Mouse (Mus musculus) cerebellum, postnatal 36 days (tissue): ENCODE measurements around the gene Echdc3.

ENCODE experiments used
- DNase-seq, 2 experiments: peaks; one replicate each; pipeline ENCODE4 v3.0.0; 2021 to 2022; ENCODE audit warnings: mixed read lengths in 2 of 2

The Echdc3 gene

DNA sequence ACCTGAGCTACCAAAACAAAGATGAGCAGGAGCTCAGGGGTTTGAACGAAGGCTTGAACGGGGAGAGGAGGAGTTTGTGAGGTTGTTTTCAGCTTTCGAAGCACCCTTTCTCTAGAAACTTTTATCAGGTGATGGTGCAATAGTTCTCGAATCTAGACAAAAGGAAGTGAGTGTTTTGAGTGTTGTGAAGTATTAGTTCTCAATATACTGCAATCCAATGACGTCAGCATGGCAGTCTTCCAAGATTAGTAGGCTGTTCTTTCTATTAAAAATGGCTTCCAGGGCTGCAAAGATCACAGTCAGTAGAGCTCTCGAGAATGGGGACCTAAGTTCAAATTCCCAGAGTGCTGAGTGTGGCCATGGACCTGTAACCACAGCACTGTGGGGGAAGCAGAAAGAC is 47.1 kb downstream of the Echdc3 start:
- no peak for DNase-seq

DNA sequence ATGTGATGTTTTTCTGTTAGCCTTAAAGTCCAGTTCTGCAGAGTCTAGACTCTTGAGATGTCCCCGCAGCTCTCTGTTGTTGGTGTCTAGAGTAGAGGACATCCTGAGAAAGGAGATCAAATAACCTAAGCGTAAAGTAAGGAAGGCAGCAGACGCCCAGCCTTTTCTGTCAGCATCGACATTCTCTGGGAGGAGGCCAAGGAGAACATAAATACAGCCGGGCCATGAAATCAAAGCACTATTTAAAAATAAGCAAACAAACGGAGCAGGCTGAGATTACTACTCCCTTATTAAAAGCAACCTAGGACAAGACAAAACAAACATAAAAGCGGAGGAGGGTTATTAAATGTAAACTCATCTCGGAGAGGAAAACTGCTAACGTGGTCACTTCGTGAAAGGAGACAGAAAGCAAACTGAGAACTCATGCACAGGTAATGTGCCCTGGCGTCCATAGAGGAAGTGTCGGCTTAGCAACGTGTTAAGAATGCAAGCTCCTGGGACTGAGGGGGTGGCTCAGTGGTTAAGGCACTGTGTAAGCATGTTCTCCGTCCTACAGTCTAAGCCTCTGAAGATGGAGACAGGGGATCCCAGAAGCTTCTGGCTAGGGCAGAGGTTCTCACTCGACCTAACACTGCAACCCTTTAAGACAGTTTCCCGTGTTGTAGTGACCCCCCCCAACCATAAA is 48.1 kb downstream of the Echdc3 start:
- no peak for DNase-seq

GRCm38 (mm10) chr2:6162366-6163040 is 50.3 kb downstream of the Echdc3 start:
- DNase-seq = no peak

GRCm38 (mm10) chr2:6159735-6160134 is 53.1 kb downstream of the Echdc3 start:
- DNase-seq = no peak

DNA sequence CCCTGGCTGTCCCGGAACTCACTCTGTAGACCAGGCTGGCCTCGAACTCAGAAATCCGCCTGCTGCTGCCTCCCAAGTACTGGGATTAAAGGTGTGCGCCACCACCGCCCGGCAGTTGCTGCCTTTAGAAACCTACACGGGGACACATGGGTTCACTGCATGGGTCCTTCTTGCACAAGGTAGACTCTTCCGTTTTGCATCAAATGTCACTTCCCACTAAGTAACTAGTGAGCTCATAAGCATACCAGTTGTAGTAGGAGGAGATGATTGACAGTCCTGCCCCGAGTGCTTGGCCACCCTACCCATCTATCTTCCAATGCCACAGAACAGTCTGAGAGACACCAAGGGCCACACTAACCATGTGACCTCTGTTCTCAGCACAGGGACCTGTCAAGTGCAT is 53.6 kb downstream of the Echdc3 start:
- DNase-seq = no peak

DNA sequence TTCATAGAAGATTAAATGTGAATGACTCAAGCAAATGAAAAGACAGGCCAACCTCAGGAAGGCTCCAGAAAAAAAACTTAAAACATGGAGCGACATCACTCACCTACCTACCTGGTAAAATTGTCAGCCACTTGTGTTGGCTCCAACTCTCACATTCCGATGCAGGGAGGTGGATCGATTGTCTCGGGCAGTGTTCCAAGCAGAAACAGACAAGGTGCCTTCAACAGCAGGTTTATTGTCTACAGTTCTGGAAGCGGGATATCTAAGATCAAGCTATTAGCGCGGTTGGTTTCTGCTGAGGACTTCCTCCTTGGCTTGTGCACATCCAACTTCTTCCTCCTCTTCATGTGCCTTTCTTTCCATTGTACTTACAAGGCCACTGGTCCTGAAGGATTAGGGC is 55.2 kb downstream of the Echdc3 start:
- DNase-seq = no peak

- no peak for DNase-seq
Measured at GRCm38 (mm10) chr2:6157208-6157607, 55.6 kb downstream of the Echdc3 start.

DNA sequence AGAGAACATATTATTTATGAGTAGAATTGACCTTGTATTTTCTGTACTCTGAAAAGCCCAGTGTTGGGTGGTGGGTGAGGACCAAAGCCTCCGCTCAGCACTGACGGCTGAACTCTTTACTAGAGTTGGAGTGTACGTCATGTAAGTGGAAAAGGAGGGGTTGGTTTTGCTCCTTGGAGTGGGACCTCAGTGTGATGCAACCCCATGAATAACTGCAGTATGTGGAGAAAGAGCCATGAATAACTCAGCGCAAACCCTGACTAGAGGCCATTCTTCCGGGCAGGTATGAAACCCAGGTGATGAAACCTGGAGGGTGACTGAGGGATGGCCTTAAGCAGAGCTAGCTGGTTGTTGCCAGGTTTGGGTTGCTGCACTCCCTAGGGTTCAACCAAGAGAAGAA is 63.0 kb downstream of the Echdc3 start:
- DNase-seq = no peak

DNA sequence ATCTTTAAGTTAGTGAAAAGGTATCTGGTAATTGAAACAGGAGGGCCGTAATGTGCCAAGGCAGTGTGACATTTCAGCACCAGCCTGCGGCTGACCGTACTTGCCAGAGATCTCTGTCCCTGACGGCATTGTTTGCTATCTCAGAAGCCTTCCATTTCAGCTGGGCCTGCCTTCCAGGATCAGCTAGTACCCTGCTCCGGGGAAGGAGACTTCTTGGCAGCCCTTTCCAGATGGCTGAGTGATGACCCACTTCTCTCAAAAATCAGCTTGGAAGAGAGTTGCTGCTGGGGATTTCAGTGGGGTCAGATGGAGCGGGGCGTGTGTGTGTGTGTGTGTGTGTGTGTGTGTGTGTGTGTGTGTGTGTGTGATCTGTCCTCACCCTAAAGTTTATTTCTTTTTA is 65.9 kb downstream of the Echdc3 start:
- peak; percentile 11 to 19 for DNase-seq

- no peak for DNase-seq
Measured at GRCm38 (mm10) chr2:6146257-6146656, 66.6 kb downstream of the Echdc3 start.

GRCm38 (mm10) chr2:6145611-6146010 is 67.2 kb downstream of the Echdc3 start:
- no peak for DNase-seq

- peak in 1 of 2 experiments; percentile 14 for DNase-seq
Measured at GRCm38 (mm10) chr2:6142915-6143654, 69.7 kb downstream of the Echdc3 start.

- no peak for DNase-seq
Measured at GRCm38 (mm10) chr2:6140572-6141161, 72.2 kb downstream of the Echdc3 start.
